Mouse (Mus musculus): ENCODE measurements around the gene Dhrs7c. TPM values are rescaled to one million over a fixed set of nuclear protein-coding genes. Genes with fewer than 3 reads are reported as not detected.

Dhrs7c gene
- polyA plus RNA-seq, 1 experiment from 2014 or later: not detected

DNA sequence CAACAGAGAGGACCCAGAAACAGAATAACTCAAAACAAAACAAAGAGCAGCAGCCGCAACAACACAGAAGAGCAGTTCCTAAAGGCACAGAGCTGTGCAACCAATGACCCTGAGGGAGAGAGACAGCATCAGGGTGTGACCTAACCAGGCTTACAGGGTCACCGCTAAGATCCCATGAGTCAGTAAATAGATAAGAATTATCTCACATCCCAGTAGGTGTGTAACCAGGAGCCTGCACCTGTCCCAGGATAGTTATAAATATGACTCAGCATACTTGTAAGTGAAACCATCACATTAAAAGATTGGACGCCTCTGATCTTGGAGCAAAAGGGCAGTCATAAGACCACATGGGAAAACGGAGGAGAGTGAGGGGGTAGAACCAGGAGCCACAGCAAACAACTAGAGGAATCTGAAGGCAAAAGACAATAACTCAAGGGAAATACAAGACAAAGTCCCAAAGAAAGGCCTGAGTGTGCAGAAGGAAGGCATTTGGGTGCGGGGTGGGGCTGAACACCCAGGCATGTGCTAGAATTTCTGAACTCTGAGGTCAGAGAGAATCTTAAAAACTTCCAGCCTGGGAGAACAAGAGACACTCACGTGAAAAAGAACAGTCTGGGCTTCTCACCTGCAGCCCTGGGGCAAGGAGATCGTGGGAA, 62.9 kb downstream of the Dhrs7c start:
- no peaks in the 10 kb centered on the region for H3K36me3 ChIP-seq (ENCODE audit: control insufficient read depth, insufficient read depth, low read length)
- H3K4me2 ChIP-seq: no peak overlapping the region
- no peak overlapping the region for H3K27ac ChIP-seq (ENCODE audit: low read depth, low read length)
- ATAC-seq (ENCODE audit: low FRiP score) (no peak), DNase-seq (ENCODE audit: low spot score, missing footprints) (no peak)
- no peaks in the 10 kb centered on the region for H3K9me3 ChIP-seq (ENCODE audit: control insufficient read depth, low read length)
- 52% methylated on average over 7 of the region's 7 CpGs for WGBS
- no peak overlapping the region for H3K9ac ChIP-seq (ENCODE audit: low read length)
- no peak overlapping the region for H3K4me3 ChIP-seq (ENCODE audit: low read depth, low read length)
- H3K27me3 ChIP-seq (ENCODE audit: control insufficient read depth, insufficient read depth, low read length): no peaks in the 10 kb centered on the region
- H3K4me1 ChIP-seq (ENCODE audit: control insufficient read depth, insufficient read depth, low read length): 0 out of 2 replicates have a peak, but pooled peaks cover 4% of the 10 kb centered on the region

DNA sequence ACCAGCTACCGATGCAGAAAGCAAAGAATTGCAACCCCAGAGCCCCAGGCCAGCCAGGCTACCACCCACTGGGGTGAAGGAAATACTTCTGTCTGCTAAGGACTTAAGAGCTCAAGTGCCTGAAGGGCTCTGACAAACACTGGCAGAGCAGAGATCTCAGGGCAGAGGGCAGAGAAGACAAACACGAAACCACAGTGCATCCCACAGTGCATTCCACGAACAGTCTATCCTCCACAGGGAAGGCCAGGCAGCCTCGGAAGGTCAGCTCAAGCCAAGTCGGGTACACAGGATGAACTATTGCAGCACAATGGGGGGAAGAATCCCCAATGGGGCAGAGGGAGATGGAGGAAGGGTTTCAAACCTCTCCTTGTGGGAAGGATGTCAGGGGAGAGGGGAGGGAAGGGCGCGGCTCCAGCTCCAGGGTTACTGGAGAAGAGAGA, 63.4 kb downstream of the Dhrs7c start:
- Histone ChIP-seq H3K36me3 (ENCODE audit: control insufficient read depth, insufficient read depth, low read length) (no peaks in the 10 kb centered on the region), H3K9ac (ENCODE audit: low read length) (0 out of 2 replicates have a peak overlapping the region, but pooled peaks have one; percentile 24), H3K4me1 (ENCODE audit: control insufficient read depth, insufficient read depth, low read length) (0 out of 2 replicates have a peak, but pooled peaks cover 4% of the 10 kb centered on the region), H3K27ac (ENCODE audit: low read depth, low read length) (no peak overlapping the region), H3K27me3 (ENCODE audit: control insufficient read depth, insufficient read depth, low read length) (no peaks in the 10 kb centered on the region), H3K4me2 (no peak overlapping the region), H3K4me3 (ENCODE audit: low read depth, low read length) (no peak overlapping the region), H3K9me3 (ENCODE audit: control insufficient read depth, low read length) (no peaks in the 10 kb centered on the region)
- DNase-seq (ENCODE audit: low spot score, missing footprints): no peak
- 6% methylated on average over 7 of the region's 7 CpGs for WGBS
- no peak for ATAC-seq (ENCODE audit: low FRiP score)

GRCm38 (mm10) chr11:67865100-67865499, 67.1 kb downstream of the Dhrs7c start:
- no peak overlapping the region for H3K9ac ChIP-seq (ENCODE audit: low read length)
- no peaks in the 10 kb centered on the region for H3K9me3 ChIP-seq (ENCODE audit: control insufficient read depth, low read length)
- H3K27me3 ChIP-seq (ENCODE audit: control insufficient read depth, insufficient read depth, low read length): no peaks in the 10 kb centered on the region
- DNase-seq (ENCODE audit: low spot score, missing footprints) (no peak), ATAC-seq (ENCODE audit: low FRiP score) (no peak)
- no peaks in the 10 kb centered on the region for H3K36me3 ChIP-seq (ENCODE audit: control insufficient read depth, insufficient read depth, low read length)
- H3K4me1 ChIP-seq (ENCODE audit: control insufficient read depth, insufficient read depth, low read length): 0 out of 2 replicates have a peak, but pooled peaks cover 4% of the 10 kb centered on the region
- H3K4me3 ChIP-seq (ENCODE audit: low read depth, low read length): no peak overlapping the region
- WGBS: 76% methylated on average over 5 of the region's 5 CpGs
- no peak overlapping the region for H3K4me2 ChIP-seq
- H3K27ac ChIP-seq (ENCODE audit: low read depth, low read length): no peak overlapping the region

Other genes with a start within 250 kb of the Dhrs7c start
- gene Rcvrn, start 102.9 kb upstream of the Dhrs7c start, polyA plus RNA-seq (2014; fragmentation: Nextera tagmentation; extraction: Ambion mirVana): not detected in 2 replicates
- not detected in 2 replicates for gene Glp2r, start 27.0 kb upstream of the Dhrs7c start, polyA plus RNA-seq (2014; fragmentation: Nextera tagmentation; extraction: Ambion mirVana)
- gene Gsg1l2, start 23.6 kb upstream of the Dhrs7c start, polyA plus RNA-seq (2014; fragmentation: Nextera tagmentation; extraction: Ambion mirVana): not detected in 2 replicates
- 0.51 and 0.97 TPM in 2 replicates for gene Usp43, start 124.0 kb downstream of the Dhrs7c start, polyA plus RNA-seq (2014; fragmentation: Nextera tagmentation; extraction: Ambion mirVana)
- 0.25 and 0.46 TPM in 2 replicates for gene Cfap52, start 167.5 kb downstream of the Dhrs7c start, polyA plus RNA-seq (2014; fragmentation: Nextera tagmentation; extraction: Ambion mirVana)
- 55.3 and 60.7 TPM in 2 replicates for gene Stx8, start 168.0 kb downstream of the Dhrs7c start, polyA plus RNA-seq (2014; fragmentation: Nextera tagmentation; extraction: Ambion mirVana)